Mouse (Mus musculus) cerebellum, adult 8-10 months (tissue): ENCODE data around the gene Cfap206.

Source experiments
- DNase-seq: peaks from one replicate; pipeline ENCODE4 v3.0.0; 2022

Cfap206 gene

DNA sequence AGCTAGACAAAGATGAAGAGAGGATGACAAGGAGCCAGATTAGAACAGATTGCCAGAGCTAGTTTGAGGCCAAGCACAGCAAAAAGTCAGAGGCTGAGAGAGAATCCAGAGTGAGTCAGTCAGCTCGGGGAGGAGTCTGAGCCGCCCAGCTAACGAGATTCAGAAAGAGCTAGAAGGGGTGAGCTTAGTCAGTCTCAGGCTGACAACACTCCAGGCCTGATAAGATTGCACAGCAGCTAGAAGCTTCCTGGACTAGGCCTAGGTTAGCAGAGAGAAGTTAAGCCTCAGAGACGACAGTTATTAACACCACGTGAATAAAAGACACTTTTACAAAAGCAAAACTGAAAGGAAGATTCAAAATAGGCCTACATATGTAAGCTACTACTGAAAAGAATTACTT, 62.1 kb downstream of the Cfap206 start:
- DNase-seq, result no peak

DNA sequence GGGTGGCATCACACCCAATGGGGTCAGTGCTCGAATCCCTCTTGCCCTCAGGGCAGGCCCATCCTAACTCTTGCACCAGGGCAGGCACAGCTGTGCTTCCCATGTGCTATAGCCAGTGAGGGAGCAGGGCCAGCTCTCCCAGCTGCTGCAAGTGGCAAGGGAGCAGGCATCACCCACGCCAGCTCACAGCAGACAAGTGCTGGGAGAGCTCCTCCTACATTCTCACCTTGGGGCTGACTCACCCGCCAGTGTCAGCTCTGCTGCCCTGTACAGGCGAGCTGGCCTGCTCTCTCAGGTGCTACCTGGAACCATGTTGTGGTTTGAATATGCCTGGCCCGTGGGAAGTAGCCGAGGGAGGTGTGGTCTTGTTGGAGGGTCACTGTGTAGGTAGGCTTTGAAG, 68.1 kb downstream of the Cfap206 start:
- DNase-seq, result no peak

DNA sequence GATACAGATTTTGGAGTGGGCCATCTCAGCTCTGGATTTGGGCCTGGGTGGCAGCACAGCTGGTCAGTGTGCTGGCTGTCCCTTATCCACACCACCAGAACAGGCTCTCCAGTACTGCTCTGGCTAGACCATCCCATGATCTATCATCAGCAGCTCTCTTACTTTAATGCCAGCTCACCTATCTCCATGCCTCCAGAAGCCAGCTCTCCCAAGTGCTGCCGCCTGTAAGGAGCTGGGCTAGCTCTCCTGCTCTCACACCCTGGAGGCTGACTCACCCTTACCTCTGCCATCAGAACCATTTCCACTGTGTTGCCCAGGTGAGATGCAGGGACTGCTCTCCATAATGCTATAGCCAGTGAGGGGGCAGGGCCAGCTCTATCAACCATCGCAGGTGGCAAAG, 68.5 kb downstream of the Cfap206 start:
- DNase-seq, result no peak

DNA sequence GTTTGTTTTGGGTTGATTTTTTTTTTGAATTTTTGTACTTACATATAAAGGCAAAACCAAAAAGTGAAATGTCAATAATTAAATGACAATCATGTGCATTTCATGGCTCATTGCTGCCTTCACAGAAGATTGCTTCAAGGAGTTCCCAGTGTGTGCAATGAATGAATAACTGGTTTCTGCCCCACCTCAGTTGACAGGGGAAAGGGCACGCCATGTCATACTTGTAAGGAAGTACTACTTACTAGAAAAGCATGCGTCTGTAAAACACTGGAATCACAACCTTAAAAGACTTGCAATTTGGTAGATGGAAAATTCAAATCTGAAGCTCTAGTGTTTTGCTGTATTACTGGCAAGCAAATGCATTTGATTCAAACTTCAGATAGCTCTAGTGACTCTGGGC, 71.0 kb downstream of the Cfap206 start:
- no peak for DNase-seq

DNA sequence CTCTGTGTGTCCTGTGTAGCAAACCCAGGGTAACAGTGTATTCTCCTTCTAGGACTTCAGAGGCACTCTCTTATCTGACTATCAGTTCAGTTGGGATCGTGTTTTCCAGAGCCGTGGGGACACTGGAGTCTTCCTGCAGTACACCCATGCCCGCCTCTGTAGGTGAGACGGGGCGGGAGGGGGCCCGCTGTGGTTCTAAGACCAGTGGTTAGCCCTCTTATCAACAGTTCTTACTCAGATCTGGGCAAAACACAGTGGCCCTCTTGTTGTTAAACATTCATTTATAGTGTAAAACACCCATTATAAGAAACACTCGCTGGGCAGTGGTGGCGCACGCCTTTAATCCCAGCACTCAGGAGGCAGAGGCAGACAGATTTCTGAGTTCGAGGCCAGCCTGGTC, 73.9 kb downstream of the Cfap206 start:
- no peak for DNase-seq

DNA sequence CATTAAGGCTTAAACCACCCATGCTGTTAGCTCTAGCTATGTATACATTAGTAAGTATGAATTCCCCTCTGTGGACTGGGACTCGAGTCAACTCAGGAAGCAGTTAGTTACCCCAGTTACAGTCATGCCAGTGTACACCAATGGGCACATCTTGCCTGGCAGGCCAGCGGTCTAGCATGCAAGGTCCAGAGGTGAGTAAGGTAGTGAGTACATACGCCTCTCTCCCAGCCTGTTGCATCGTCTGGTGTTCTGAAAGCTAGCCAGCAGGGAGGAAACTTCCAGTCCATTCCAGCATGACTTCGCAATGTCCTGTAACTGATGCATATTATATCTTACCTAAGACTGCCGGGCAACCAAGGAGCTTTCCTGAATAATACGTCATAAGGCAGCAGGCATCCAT, 76.8 kb downstream of the Cfap206 start:
- DNase-seq, result no peak

DNA sequence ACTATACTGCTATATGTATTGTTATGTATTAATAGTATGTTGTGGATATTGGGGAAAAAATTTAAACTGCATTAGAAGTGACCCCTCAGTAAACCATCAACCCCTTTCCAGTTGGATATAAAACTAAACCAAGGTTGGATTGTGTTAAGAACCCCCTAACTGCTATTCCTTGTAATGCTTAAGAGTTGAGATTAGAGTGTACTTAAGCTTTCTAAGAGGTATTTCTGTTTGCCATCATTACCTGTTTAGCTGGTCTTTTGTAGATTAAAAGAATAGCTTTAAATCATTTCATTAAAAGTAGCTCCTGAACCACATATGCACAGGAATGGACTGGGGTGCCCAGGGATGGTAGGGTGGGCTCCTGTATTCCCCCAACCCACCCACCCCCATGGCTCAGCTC, 85.2 kb downstream of the Cfap206 start:
- no peak for DNase-seq

DNA sequence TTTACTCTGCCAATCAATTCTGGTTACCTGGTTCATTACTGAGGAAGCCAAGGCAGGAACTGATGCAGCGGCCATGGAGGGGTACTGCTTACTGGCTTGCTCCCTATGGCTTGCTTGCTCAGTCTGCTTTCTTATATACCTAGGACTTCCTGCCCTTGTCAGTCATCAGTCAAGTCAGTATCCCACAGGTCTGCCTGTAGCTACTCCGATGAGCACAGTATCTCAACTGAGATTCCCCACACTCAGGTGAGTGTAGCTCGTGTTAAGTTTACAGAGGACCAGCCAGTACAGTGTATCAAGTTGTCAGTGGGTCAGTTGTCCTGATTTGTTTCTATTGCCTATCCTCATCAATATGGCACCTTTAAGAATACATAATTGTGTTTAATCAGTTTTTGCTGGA, 89.3 kb downstream of the Cfap206 start:
- DNase-seq, result no peak

DNA sequence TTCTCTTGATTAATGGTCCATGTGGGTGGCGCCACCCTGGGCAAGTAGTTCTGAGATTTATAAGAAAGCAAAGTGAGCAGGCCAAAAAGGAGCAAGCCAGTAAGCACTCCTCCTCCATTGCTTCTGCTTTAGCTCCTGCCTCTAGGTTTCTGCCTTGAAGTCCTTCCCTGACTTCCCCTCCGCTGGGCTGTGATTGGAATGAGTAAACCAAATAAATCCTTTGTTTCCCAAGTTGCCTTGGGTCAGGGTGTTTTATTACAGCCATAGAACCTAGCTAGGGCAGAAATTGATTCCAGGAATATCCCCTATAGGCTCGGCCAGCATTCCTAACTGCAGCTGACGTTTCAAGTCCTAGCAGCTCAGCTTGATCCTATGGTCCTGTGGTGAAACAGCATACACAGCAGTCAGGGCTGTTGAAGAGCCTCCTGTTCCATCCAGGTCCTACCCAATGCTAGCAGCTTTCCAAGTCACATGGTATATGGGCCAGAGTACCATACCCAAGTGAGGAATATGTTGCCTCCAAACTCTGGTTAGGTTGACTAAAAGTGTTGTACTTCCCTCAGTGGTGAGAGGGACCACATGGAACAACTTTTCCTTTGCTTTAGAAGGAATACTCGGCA, 90.2 kb downstream of the Cfap206 start:
- DNase-seq, result no peak
